Mouse (Mus musculus) forebrain, embryonic 15.5 days (tissue): ENCODE data around the gene Ep400. TPM values are rescaled to one million over a fixed set of nuclear protein-coding genes. Genes with fewer than 3 reads are reported as not detected.

ENCODE experiments used
- microRNA-seq: library from miRNA; unstranded; fragments of <30 nt; microRNA quantifications from one replicate; pipeline ENCODE4, GENCODE M21; 2016
- polyA plus RNA-seq: library from polyadenylated mRNA; unstranded; fragments of >200 nt; fragmentation: Nextera tagmentation; extraction: Ambion mirVana; gene quantifications from 2 replicates; pipeline ENCODE4 v1.2.1, GENCODE M21; 2015

The Ep400 gene
- polyA plus RNA-seq, 1 experiment from 2014 or later = 56.6 TPM

Small RNAs within 50 kb of the gene (microRNA-seq; reads per million reads assigned to microRNA genes)
- 1.8 reads per million for gene Mir7026

Other genes starting within 250 kb of the Ep400 start
- gene Galnt9, start 226.4 kb downstream of the Ep400 start, polyA plus RNA-seq = 12.8 and 14.2 TPM in 2 replicates
- gene Noc4l, start 117.3 kb downstream of the Ep400 start, polyA plus RNA-seq = 44.4 and 50.5 TPM in 2 replicates
- 22.6 and 24.3 TPM in 2 replicates for gene Ddx51, start 117.3 kb downstream of the Ep400 start, polyA plus RNA-seq
- 23.6 and 25.7 TPM in 2 replicates for gene Pus1, start 9.9 kb upstream of the Ep400 start, polyA plus RNA-seq
- 45.0 and 46.6 TPM in 2 replicates for gene Ulk1, start 39.4 kb upstream of the Ep400 start, polyA plus RNA-seq
- 11.2 and 11.9 TPM in 2 replicates for gene Hscb, start 69.1 kb upstream of the Ep400 start, polyA plus RNA-seq
- 13.1 and 14.3 TPM in 2 replicates for gene Chek2, start 69.3 kb upstream of the Ep400 start, polyA plus RNA-seq
- gene Ttc28, start 109.1 kb upstream of the Ep400 start, polyA plus RNA-seq = 40.7 and 42.8 TPM in 2 replicates